Mouse (Mus musculus) adrenal gland, postnatal 36 days (tissue): ENCODE measurements around the gene Ptn. TPM values are rescaled to one million over a fixed set of nuclear protein-coding genes. Genes with fewer than 3 reads are reported as not detected.

Experiments used
- microRNA-seq: library from miRNA; unstranded; fragments of <30 nt; microRNA quantifications from one replicate; pipeline ENCODE4 v1.2.0, GENCODE M21; 2021
- total RNA-seq, 2 experiments: library from RNA; stranded (reverse); gene quantifications; 2 replicates each; pipeline ENCODE4 v1.2.3; 2021

The Ptn gene
- total RNA-seq, 2 experiments from 2014 or later = 82.6 to 83.9 TPM

Small RNA genes within 50 kb of the gene (microRNA-seq; reads per million reads assigned to microRNA genes)
- gene Gm25111 = not detected
